Mouse (Mus musculus) liver, embryonic 13.5 days (tissue): ENCODE measurements around the gene Acadm. TPM values are rescaled to one million over a fixed set of nuclear protein-coding genes. Genes with fewer than 3 reads are reported as not detected.

Source experiments
- ATAC-seq: fragments of 200-750 bp; cut with Nextera tagmentation; 2 replicates; pipeline ENCODE4 v1.8.0; 2017; ENCODE audit warnings: low read depth, mild to moderate bottlenecking, moderate number of reproducible peaks, moderate library complexity
- DNase-seq: peaks from one replicate; pipeline ENCODE4 v3.0.0; 2022
- H3K27ac ChIP-seq: fragments of 300-500 bp; sonication (generic); 2 replicates; pipeline ENCODE4 v1.5.1; 2015; ENCODE audit warnings: moderate library complexity, mild to moderate bottlenecking, inconsistent platforms
- H3K27me3 ChIP-seq: fragments of 300-500 bp; sonication (generic); 2 replicates; pipeline ENCODE4 v1.6.1; 2015; ENCODE audit warnings: mild to moderate bottlenecking, inconsistent platforms
- H3K36me3 ChIP-seq: fragments of 300-500 bp; sonication (generic); 2 replicates; pipeline ENCODE4 v1.6.1; 2015; ENCODE audit warnings: mild to moderate bottlenecking, inconsistent platforms
- H3K4me1 ChIP-seq: fragments of 300-500 bp; sonication (generic); replicated peaks from 2 replicates; pipeline ENCODE4 v1.6.1; 2015; ENCODE audit warnings: inconsistent platforms
- H3K4me2 ChIP-seq: fragments of 300-500 bp; sonication (generic); 2 replicates; pipeline ENCODE4 v1.6.1; 2015; ENCODE audit warnings: inconsistent platforms, mild to moderate bottlenecking, moderate library complexity
- H3K4me3 ChIP-seq: fragments of 300-500 bp; sonication (generic); replicated peaks from 2 replicates; pipeline ENCODE4 v1.5.1; 2015; ENCODE audit warnings: mild to moderate bottlenecking, inconsistent platforms
- H3K9ac ChIP-seq: fragments of 300-500 bp; sonication (generic); 2 replicates; pipeline ENCODE4 v1.6.1; 2015; ENCODE audit warnings: mild to moderate bottlenecking, inconsistent platforms
- H3K9me3 ChIP-seq: fragments of 300-500 bp; sonication (generic); replicated peaks from 2 replicates; pipeline ENCODE4 v1.6.1; 2016; ENCODE audit warnings: inconsistent platforms
- WGBS: fragments of 180-500 bp; shearing (Covaris S2); methylation state at CpG from one replicate; pipeline ENCODE4 v1.1.7; 2015; ENCODE audit not compliant: insufficient replicate concordance; 5-methylcytosine and 5-hydroxymethylcytosine counted together
- polyA plus RNA-seq: library from polyadenylated mRNA; unstranded; fragments of >200 nt; fragmentation: Nextera tagmentation; extraction: Ambion mirVana; gene quantifications from 2 replicates; pipeline ENCODE4 v1.2.1, GENCODE M21; 2015

Acadm gene
- polyA plus RNA-seq, 1 experiment from 2014 or later, result 52.6 TPM

DNA sequence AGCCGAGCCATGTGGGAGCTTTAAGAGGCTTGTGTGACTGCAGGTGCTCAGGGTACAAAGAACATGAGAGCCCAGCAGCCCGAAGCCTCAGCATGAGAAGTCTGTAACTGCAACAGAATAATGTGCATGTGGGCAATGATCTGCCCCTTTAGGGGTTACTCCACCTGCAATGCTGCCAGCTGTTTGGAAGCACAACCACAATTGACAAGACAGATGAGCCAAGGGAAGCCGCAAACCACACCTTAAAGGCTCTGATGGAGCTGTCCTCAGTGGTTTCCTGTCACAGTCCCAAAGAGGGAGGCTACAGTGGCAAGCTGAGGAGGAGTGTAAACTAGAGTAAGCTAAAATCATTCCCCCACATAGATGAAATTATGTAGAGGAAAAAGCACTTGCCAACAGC lies 49.0 kb downstream of the Acadm start:
- no peaks in the 10 kb centered on the region for H3K36me3 ChIP-seq
- H3K4me1 ChIP-seq, result peaks cover 14% of the 10 kb centered on the region
- no peak overlapping the region for H3K27ac ChIP-seq
- H3K27me3 ChIP-seq, result no peaks in the 10 kb centered on the region; the same call in 1 of the 2 replicates
- H3K9ac ChIP-seq, result no peak overlapping the region
- no peaks in the 10 kb centered on the region for H3K9me3 ChIP-seq
- DNase-seq, result no peak
- H3K4me2 ChIP-seq, result no peak overlapping the region
- H3K4me3 ChIP-seq, result no peak overlapping the region
- ATAC-seq, result no peak
- 39% methylated on average over 3 of the region's 3 CpGs for WGBS

- WGBS, result 48% methylated on average over 8 of the region's 8 CpGs
- H3K9me3 ChIP-seq, result no peaks in the 10 kb centered on the region
- H3K27ac ChIP-seq, result no peak overlapping the region
- no peaks in the 10 kb centered on the region for H3K36me3 ChIP-seq
- peaks cover 33% of the 10 kb centered on the region for H3K4me1 ChIP-seq
- peaks cover 5% of the 10 kb centered on the region; the same call in 1 of the 2 replicates for H3K27me3 ChIP-seq
- H3K9ac ChIP-seq, result no peak overlapping the region
- ATAC-seq (no peak), DNase-seq (no peak)
- no peak overlapping the region for H3K4me3 ChIP-seq
- H3K4me2 ChIP-seq, result no peak overlapping the region
These were observed 55.1 kb downstream of the Acadm start for GRCm38 (mm10) chr3:153889188-153889781.

DNA sequence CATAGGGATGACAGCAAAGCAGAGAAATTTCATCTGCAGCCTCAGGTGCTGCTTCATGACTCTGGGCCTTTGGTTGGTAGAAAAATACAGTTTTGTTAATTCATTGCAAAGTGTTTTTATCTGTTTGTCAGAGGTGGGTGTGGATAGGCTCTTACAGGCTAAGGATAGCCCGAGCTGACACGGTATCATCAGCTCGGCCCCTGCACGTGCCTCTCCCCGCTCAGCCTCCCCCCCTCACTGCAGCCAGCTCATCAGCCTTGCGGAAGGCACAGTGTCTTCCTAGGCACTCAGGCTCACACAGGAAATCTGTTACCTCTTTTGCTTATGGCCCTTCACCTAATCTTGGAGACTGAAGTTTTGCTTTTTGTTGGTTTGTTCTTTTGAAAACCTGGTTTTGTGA lies 56.3 kb downstream of the Acadm start:
- H3K9ac ChIP-seq, result no peak overlapping the region; the same call in 1 of the 2 replicates
- H3K4me2 ChIP-seq, result peak overlapping the region; percentile 12; the same call in 1 of the 2 replicates

GRCm38 (mm10) chr3:153886296-153886695 lies 58.1 kb downstream of the Acadm start:
- Histone ChIP-seq H3K27ac (no peak overlapping the region), H3K4me3 (no peak overlapping the region), H3K4me2 (no peak overlapping the region), H3K9me3 (no peaks in the 10 kb centered on the region), H3K27me3 (peaks cover 16% of the 10 kb centered on the region), H3K4me1 (peaks cover 27% of the 10 kb centered on the region), H3K9ac (no peak overlapping the region), H3K36me3 (no peaks in the 10 kb centered on the region)
- ATAC-seq (no peak), DNase-seq (no peak)

More for the DNA sequence above, 56.3 kb downstream of the Acadm start:
- Histone ChIP-seq H3K4me1 (peaks cover 27% of the 10 kb centered on the region), H3K9me3 (no peaks in the 10 kb centered on the region), H3K4me3 (no peak overlapping the region), H3K36me3 (no peaks in the 10 kb centered on the region), H3K27ac (0 out of 2 replicates have a peak overlapping the region, but pooled peaks have one; percentile 4), H3K27me3 (peaks cover 9% of the 10 kb centered on the region; the same call in 1 of the 2 replicates)
- peak; percentile 95 for ATAC-seq
- DNase-seq, result peak; percentile 54
- 16% methylated on average over 6 of the region's 6 CpGs for WGBS

Other genes starting within 250 kb of the Acadm start
- 8.3 and 9.6 TPM in 2 replicates for gene St6galnac3, start 219.5 kb downstream of the Acadm start, polyA plus RNA-seq
- 6.4 TPM in 2 replicates for gene Asb17, start 100.4 kb downstream of the Acadm start, polyA plus RNA-seq
- gene Msh4, start 38.5 kb downstream of the Acadm start, polyA plus RNA-seq, result 0.06 and 0.10 TPM in 2 replicates
- 56.3 and 59.4 TPM in 2 replicates for gene Rabggtb, start 31.6 kb downstream of the Acadm start, polyA plus RNA-seq
- 0.21 and 0.24 TPM in 2 replicates for gene Slc44a5, start 28.8 kb upstream of the Acadm start, polyA plus RNA-seq